ENCODE assay signal across 8 mouse cellular contexts in genomic region chr2:34771368-34772226, GRCm38 (mm10). TPM values are rescaled to one million over a fixed set of nuclear protein-coding genes. Genes with fewer than 3 reads are reported as not detected.
DNase-seq lines count a peak whose midpoint lies in the region; ATAC-seq and TF ChIP-seq lines count a peak whose summit lies in the region.

Hspa5 (plus strand) TSS chr2:34771970.

- CTCF ChIA-PET in Patski (lab: Charles Lee): interaction anchor here (1.1 kb wide), 1 partner anchor 13 kb away, joined by 6 read pairs; no protein-coding TSS in a partner anchor

- H3K36me3 ChIP-seq in hindbrain, embryonic 13.5 days: peaks cover 32% of the 10 kb centered on the region

- peaks cover 48% of the 10 kb centered on the region for H3K4me1 ChIP-seq in hindbrain, embryonic 13.5 days (replicated peaks)

- TF ChIP-seq CTCF in Patski (IDR thresholded peaks at IDR 0.05): no peak

- no peaks in the 10 kb centered on the region for H3K9me3 ChIP-seq in hindbrain, embryonic 13.5 days

- H3K27ac ChIP-seq in hindbrain, embryonic 13.5 days: peak within 1 kb of the TSS; percentile 97

- POLR2A ChIA-PET in Patski (lab: Charles Lee): interaction anchor here (1.5 to 2.4 kb wide), 3 partner anchors 12 to 29 kb away, joined by 4 to 17 read pairs (median 12); partner anchors contain the start of genes Gapvd1 and Rabepk

- H3K27me3 ChIP-seq in Patski: no peaks in the 10 kb centered on the region
- no peaks in the 10 kb centered on the region for H3K27me3 ChIP-seq in hindbrain, embryonic 13.5 days

- H3K9ac ChIP-seq in hindbrain, embryonic 13.5 days: peak within 1 kb of the TSS; percentile 96

- DNase-seq in Patski (ENCODE audit: low read depth, low spot score): peak; percentile 97
- DNase-seq in cerebellum, postnatal 14 days: peak; percentile 97 to 98
- peak; percentile 99 to 100 for DNase-seq in frontal cortex, postnatal 14 days (ENCODE audit: low spot score in 2 of 2)
- peak; percentile 92 to 95 for DNase-seq in layer of hippocampus, postnatal 25 days (ENCODE audit: extremely low spot score in 1 of 2, low spot score in 1 of 2)
- peak; percentile 100 for DNase-seq in lung, postnatal 25 days (ENCODE audit: low spot score)
- DNase-seq in retina, embryonic 14.5 days (ENCODE audit: low spot score): peak; percentile 99
- DNase-seq in thymus, postnatal 4 days: peak; percentile 95

- peak within 1 kb of the TSS; percentile 76 for H3K4me2 ChIP-seq in hindbrain, embryonic 13.5 days

- H3K4me3 ChIP-seq in hindbrain, embryonic 13.5 days: peak within 1 kb of the TSS; percentile 96

- under 1% methylated on average over 60 of the region's 60 CpGs for WGBS in hindbrain, embryonic 13.5 days

- ATAC-seq in Patski: peak; percentile 95
- peak; percentile 99 for ATAC-seq in hindbrain, embryonic 13.5 days (ENCODE audit: low FRiP score)

- in situ Hi-C loops in Patski (cut with MboI; ENCODE audit: low pct_unique_long_range_greater_than_20kb): no loop called here

RNA-seq across cellular contexts. Expression of gene Hspa5, which starts in this region (rescaled TPM):
- polyA plus RNA-seq in Patski (2021): 1,080 TPM
- 438 and 458 TPM in 2 replicates for polyA plus RNA-seq in hindbrain, embryonic 13.5 days (2015; fragmentation: Nextera tagmentation; extraction: Ambion mirVana)
- 100 to 1,000 TPM; 220 to 358 TPM for total RNA-seq in layer of hippocampus, postnatal 25 days (2021)

Comparison
In these comparisons a context has a peak if more than half of its experiments do, and no peak if none do; other contexts are left out.
1. Peak in every context shown above with its lines: DNase-seq, ATAC-seq, H3K4me3 ChIP-seq and H3K27ac ChIP-seq.